ENCODE assay signal across 8 mouse cellular contexts in the genomic region with DNA sequence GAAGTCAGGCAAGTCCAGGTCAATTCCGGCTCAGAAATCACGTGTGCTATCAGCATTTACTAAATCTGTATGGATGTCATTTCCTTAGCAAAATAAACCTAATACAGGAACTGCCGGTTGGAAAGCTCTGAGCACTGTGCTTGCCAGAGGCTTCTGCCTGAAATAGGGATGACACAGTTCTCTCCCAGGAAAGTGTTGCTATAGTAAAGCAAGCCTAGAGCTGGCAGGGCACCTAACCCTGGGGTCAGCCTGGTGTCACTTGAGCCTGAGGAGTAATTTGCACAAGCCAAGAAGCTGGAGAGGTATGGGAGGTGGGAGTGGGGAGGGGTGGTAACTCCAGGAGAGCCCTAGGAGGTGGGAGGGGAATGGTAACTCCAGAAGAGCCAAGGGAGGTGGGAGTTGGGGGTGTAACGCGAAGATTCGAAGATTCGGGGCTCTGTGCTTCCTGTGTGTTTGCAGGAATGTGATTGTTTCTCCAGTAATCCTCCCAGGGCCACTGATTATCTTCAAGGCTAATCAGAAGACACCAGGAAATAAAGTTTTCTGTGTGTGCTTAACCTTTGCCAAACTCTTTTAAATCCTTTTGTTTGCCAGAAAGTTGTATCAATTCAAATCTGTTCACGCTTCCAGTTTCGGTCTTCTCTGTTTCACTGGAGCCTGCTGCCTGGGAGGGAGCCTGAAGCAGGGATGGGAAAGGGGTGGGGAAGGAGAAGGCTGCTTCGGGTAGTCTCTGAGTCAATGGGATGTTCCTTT.
DNase-seq lines count a peak whose midpoint lies in the region; ATAC-seq and TF ChIP-seq lines count a peak whose summit lies in the region.

No protein-coding gene starts in this region.

- no peak overlapping the region for H3K9ac ChIP-seq in hindbrain, embryonic 11.5 days (ENCODE audit: low read depth, low read length)
- no peak overlapping the region for H3K9ac ChIP-seq in hindbrain, embryonic 13.5 days
- no peak overlapping the region for H3K9ac ChIP-seq in embryonic facial prominence, embryonic 11.5 days (replicated peaks; ENCODE audit: low read length)
- no peak overlapping the region for H3K9ac ChIP-seq in intestine, postnatal 0 days (ENCODE audit: low read depth, low read length)

- no peaks in the 10 kb centered on the region for H3K79me3 ChIP-seq in C2C12 (ENCODE audit: low read depth)

- H3K27me3 ChIP-seq in hindbrain, embryonic 11.5 days (ENCODE audit: control insufficient read depth, insufficient read depth, low read length): no peaks in the 10 kb centered on the region
- H3K27me3 ChIP-seq in hindbrain, embryonic 13.5 days: no peaks in the 10 kb centered on the region
- H3K27me3 ChIP-seq in C2C12 (ENCODE audit: control insufficient read depth, insufficient read depth, insufficient read length): no peaks in the 10 kb centered on the region
- H3K27me3 ChIP-seq in embryonic facial prominence, embryonic 11.5 days (ENCODE audit: control insufficient read depth, insufficient read depth, low read length): no peaks in the 10 kb centered on the region
- no peaks in the 10 kb centered on the region for H3K27me3 ChIP-seq in intestine, postnatal 0 days (replicated peaks; ENCODE audit: control insufficient read depth, insufficient read depth, low read length)

- no peaks in the 10 kb centered on the region for H3K79me2 ChIP-seq in C2C12 (ENCODE audit: control insufficient read depth, insufficient read depth)

- peak; percentile 12 for DNase-seq in hindbrain, embryonic 11.5 days (ENCODE audit: low spot score)
- DNase-seq in embryonic facial prominence, embryonic 11.5 days (ENCODE audit: low spot score): peak; percentile 45
- DNase-seq in ovary, postnatal 10 days (ENCODE audit: low spot score): no peak
- DNase-seq in urinary bladder, adult 2 months (ENCODE audit: low spot score): no peak
- no peak for DNase-seq in spleen, adult 12 weeks (ENCODE audit: low spot score)

- H3K9me3 ChIP-seq in hindbrain, embryonic 11.5 days (ENCODE audit: control insufficient read depth, low read length): no peaks in the 10 kb centered on the region
- no peaks in the 10 kb centered on the region for H3K9me3 ChIP-seq in hindbrain, embryonic 13.5 days
- H3K9me3 ChIP-seq in embryonic facial prominence, embryonic 11.5 days (replicated peaks; ENCODE audit: control insufficient read depth, low read length): no peaks in the 10 kb centered on the region
- no peaks in the 10 kb centered on the region for H3K9me3 ChIP-seq in intestine, postnatal 0 days (ENCODE audit: control insufficient read depth)

- WGBS in hindbrain, embryonic 11.5 days: 25% methylated on average over 10 of the region's 10 CpGs
- 24% methylated on average over 10 of the region's 10 CpGs for WGBS in hindbrain, embryonic 13.5 days
- 10% methylated on average over 10 of the region's 10 CpGs for WGBS in embryonic facial prominence, embryonic 11.5 days
- 7% methylated on average over 10 of the region's 10 CpGs for WGBS in intestine, postnatal 0 days

- H3K4me1 ChIP-seq in hindbrain, embryonic 11.5 days (replicated peaks; ENCODE audit: control insufficient read depth, insufficient read depth, low read length): no peaks in the 10 kb centered on the region
- H3K4me1 ChIP-seq in hindbrain, embryonic 13.5 days (replicated peaks): 0 out of 2 replicates have a peak, but pooled peaks cover 5% of the 10 kb centered on the region
- no peaks in the 10 kb centered on the region for H3K4me1 ChIP-seq in embryonic facial prominence, embryonic 11.5 days (ENCODE audit: control insufficient read depth, insufficient read depth, low read length)
- H3K4me1 ChIP-seq in intestine, postnatal 0 days (replicated peaks; ENCODE audit: control insufficient read depth, insufficient read depth, low read length): no peaks in the 10 kb centered on the region; the same call in 1 of the 2 replicates

- no peak for ATAC-seq in hindbrain, embryonic 11.5 days (ENCODE audit: low FRiP score)
- no peak for ATAC-seq in hindbrain, embryonic 13.5 days (ENCODE audit: low FRiP score)
- no peak for ATAC-seq in embryonic facial prominence, embryonic 11.5 days (replicated peaks; ENCODE audit: insufficient number of reproducible peaks, low FRiP score, low TSS enrichment, low read depth)
- no peak for ATAC-seq in intestine, postnatal 0 days

- H3ac ChIP-seq in C2C12 (ENCODE audit: control insufficient read depth, insufficient read length, low read depth): peak overlapping the region; percentile 21

- no peak for TF ChIP-seq CTCF in C2C12 (IDR thresholded peaks at IDR 0.05; ENCODE audit: control insufficient read depth, insufficient read depth, insufficient read length)
- no peak for TF ChIP-seq CTCF in intestine, postnatal 0 days (IDR thresholded peaks at IDR 0.05; ENCODE audit: low read depth)

- no peaks in the 10 kb centered on the region for H3K36me3 ChIP-seq in hindbrain, embryonic 11.5 days (ENCODE audit: control insufficient read depth, insufficient read depth, low read length)
- no peaks in the 10 kb centered on the region for H3K36me3 ChIP-seq in hindbrain, embryonic 13.5 days
- no peaks in the 10 kb centered on the region for H3K36me3 ChIP-seq in C2C12 (ENCODE audit: control insufficient read depth, insufficient read depth)
- no peaks in the 10 kb centered on the region for H3K36me3 ChIP-seq in embryonic facial prominence, embryonic 11.5 days (replicated peaks; ENCODE audit: control insufficient read depth, insufficient read depth, low read depth, low read length)
- H3K36me3 ChIP-seq in intestine, postnatal 0 days (ENCODE audit: control insufficient read depth, insufficient read depth): no peaks in the 10 kb centered on the region

- no peak overlapping the region for H3K4me2 ChIP-seq in hindbrain, embryonic 11.5 days (replicated peaks; ENCODE audit: low read depth, low read length)
- no peak overlapping the region for H3K4me2 ChIP-seq in hindbrain, embryonic 13.5 days
- no peak overlapping the region for H3K4me2 ChIP-seq in embryonic facial prominence, embryonic 11.5 days (ENCODE audit: low read depth, low read length)
- H3K4me2 ChIP-seq in intestine, postnatal 0 days (replicated peaks; ENCODE audit: low read depth): peak overlapping the region; percentile 41

- H3K27ac ChIP-seq in hindbrain, embryonic 11.5 days (ENCODE audit: low read depth, low read length): no peak overlapping the region
- no peak overlapping the region for H3K27ac ChIP-seq in hindbrain, embryonic 13.5 days
- H3K27ac ChIP-seq in embryonic facial prominence, embryonic 11.5 days (replicated peaks; ENCODE audit: low read depth, low read length): no peak overlapping the region
- no peak overlapping the region for H3K27ac ChIP-seq in intestine, postnatal 0 days (ENCODE audit: low read depth, low read length)

- H3K4me3 ChIP-seq in hindbrain, embryonic 11.5 days (ENCODE audit: low read depth, low read length): no peak overlapping the region
- no peak overlapping the region for H3K4me3 ChIP-seq in hindbrain, embryonic 13.5 days
- H3K4me3 ChIP-seq in C2C12 (ENCODE audit: insufficient read depth, poor library complexity, severe bottlenecking): peak overlapping the region; percentile 7
- no peak overlapping the region for H3K4me3 ChIP-seq in embryonic facial prominence, embryonic 11.5 days (ENCODE audit: low read depth, low read length)
- H3K4me3 ChIP-seq in intestine, postnatal 0 days (ENCODE audit: low read depth, low read length): no peak overlapping the region

TF ChIP-seq in C2C12, 6 proteins besides CTCF, POLR2A, EP300 and RAD21:
- TF ChIP-seq USF1 (IDR thresholded peaks at IDR 0.05; ENCODE audit: low read depth) (peak; percentile 17), FOSL1 (IDR thresholded peaks at IDR 0.05; ENCODE audit: insufficient read depth, low read length, poor library complexity, severe bottlenecking) (no peak)

Comparison
In these comparisons a context has a peak if more than half of its experiments do, and no peak if none do; other contexts are left out.
1. DNase-seq: peak in hindbrain, embryonic 11.5 days (single experiment) and embryonic facial prominence, embryonic 11.5 days (single experiment); none in ovary, postnatal 10 days (single experiment), urinary bladder, adult 2 months (single experiment) and spleen, adult 12 weeks (single experiment).